Mouse (Mus musculus) C3H10T1/2 (cell line): ENCODE results near the gene Gm28710. TPM values are rescaled to one million over a fixed set of nuclear protein-coding genes. Genes with fewer than 3 reads are reported as not detected.

Experiments used
- polyA plus RNA-seq, 2 experiments: library from polyadenylated mRNA; unstranded; fragments of >200 nt; fragmentation: generic; extraction: Trizol; gene quantifications; one replicate each; pipeline ENCODE4 v1.2.1; 2012; ENCODE audit warnings: missing spikeins in 2 of 2

The Gm28710 gene
- polyA plus RNA-seq: under 1 TPM; 0.01 to 0.26 TPM

GRCm38 (mm10) chr5:16791243-16791860 lies at the start of gene Gm28710:
TSS of gene Gm28710 (plus strand) at chr5:16791810.

Other genes with a start within 250 kb of the Gm28710 start
- 1 to 10 TPM in 1 of 2 experiments, not detected in 1; 2.1 TPM for gene Hgf, start 238.3 kb upstream of the Gm28710 start, polyA plus RNA-seq